16 mouse cellular contexts compared by ENCODE assay signal in the genomic region with DNA sequence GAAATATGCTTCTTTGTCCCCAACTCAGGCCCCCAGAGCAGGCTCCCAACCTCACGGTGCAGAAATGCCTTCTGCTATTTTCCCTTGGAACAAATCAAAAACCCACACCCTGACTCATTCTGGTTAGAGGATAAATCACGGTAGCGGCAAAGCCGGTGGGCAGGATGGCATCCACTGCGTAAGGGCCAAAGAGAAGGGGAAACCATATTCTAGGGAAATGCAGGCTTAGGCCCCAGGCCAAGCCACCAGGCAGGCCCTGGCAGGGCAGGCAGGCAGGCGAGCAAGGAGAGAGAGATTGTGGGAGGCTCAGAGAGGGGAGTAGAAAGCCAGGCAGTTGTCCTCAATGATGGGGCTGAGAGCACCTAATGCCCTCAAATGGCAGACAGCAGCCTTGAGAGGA. TPM values are rescaled to one million over a fixed set of nuclear protein-coding genes. Genes with fewer than 3 reads are reported as not detected.
A peak's percentile ranks its signal among the peaks of the same experiment; 100 is the strongest.
DNase-seq lines count a peak whose midpoint lies in the region; ATAC-seq and TF ChIP-seq lines count a peak whose summit lies in the region.
"Had no signal": no experiment of that assay in that cellular context is flagged by ENCODE, and none has a peak within 500 bp of the region (broad histone marks: within the 10 kb centered on the region; RNA-seq: fewer than 3 reads in every experiment).

No protein-coding gene starts in this region.

- peaks cover 21% of the 10 kb centered on the region for H3K4me1 ChIP-seq in midbrain, embryonic 10.5 days
- peaks cover 6% of the 10 kb centered on the region for H3K4me1 ChIP-seq in midbrain, embryonic 16.5 days (ENCODE audit: control insufficient read depth, insufficient read depth, low read length)
- peaks cover 36% of the 10 kb centered on the region for H3K4me1 ChIP-seq in embryonic facial prominence, embryonic 13.5 days
- H3K4me1 ChIP-seq: megakaryocyte, embryonic 14.5 days had no signal

- H3K4me2 ChIP-seq in midbrain, embryonic 16.5 days (ENCODE audit: low read length), result no peak overlapping the region
- no peak overlapping the region for H3K4me2 ChIP-seq in embryonic facial prominence, embryonic 13.5 days
- peak overlapping the region; percentile 20 for H3K4me2 ChIP-seq in myocyte (ENCODE audit: low read depth)
- H3K4me2 ChIP-seq: hindbrain, embryonic 15.5 days had no signal

- no peak for TF ChIP-seq POLR2A in myocyte (IDR thresholded peaks at IDR 0.05; ENCODE audit: insufficient read length, low read depth)

- no peaks in the 10 kb centered on the region for H3K36me3 ChIP-seq in midbrain, embryonic 10.5 days
- no peaks in the 10 kb centered on the region for H3K36me3 ChIP-seq in midbrain, embryonic 16.5 days (ENCODE audit: control insufficient read depth, insufficient read depth, low read length)
- H3K36me3 ChIP-seq in embryonic facial prominence, embryonic 13.5 days, result no peaks in the 10 kb centered on the region
- no peaks in the 10 kb centered on the region for H3K36me3 ChIP-seq in myocyte (ENCODE audit: control insufficient read depth, insufficient read depth)
- H3K36me3 ChIP-seq: hindbrain, embryonic 15.5 days had no signal

- H3K9me3 ChIP-seq in midbrain, embryonic 10.5 days (replicated peaks), result 0 out of 2 replicates have a peak, but pooled peaks cover 6% of the 10 kb centered on the region
- no peaks in the 10 kb centered on the region for H3K9me3 ChIP-seq in midbrain, embryonic 16.5 days (replicated peaks; ENCODE audit: control insufficient read depth, low read length, poor library complexity, severe bottlenecking)
- H3K9me3 ChIP-seq in embryonic facial prominence, embryonic 13.5 days, result no peaks in the 10 kb centered on the region; the same call in 1 of the 2 replicates
- H3K9me3 ChIP-seq: megakaryocyte, embryonic 14.5 days had no signal

- 90% methylated on average over 6 of the region's 6 CpGs for WGBS in midbrain, embryonic 10.5 days
- WGBS in midbrain, embryonic 16.5 days, result 84% methylated on average over 6 of the region's 6 CpGs
- WGBS in embryonic facial prominence, embryonic 13.5 days, result 51% methylated on average over 6 of the region's 6 CpGs

- no peaks in the 10 kb centered on the region for H3K27me3 ChIP-seq in midbrain, embryonic 10.5 days (ENCODE audit: low read depth, poor library complexity, severe bottlenecking)
- H3K27me3 ChIP-seq in midbrain, embryonic 16.5 days (ENCODE audit: control insufficient read depth, insufficient read depth, low read depth, low read length), result no peaks in the 10 kb centered on the region
- no peaks in the 10 kb centered on the region for H3K27me3 ChIP-seq in embryonic facial prominence, embryonic 13.5 days
- no peaks in the 10 kb centered on the region for H3K27me3 ChIP-seq in myocyte (ENCODE audit: control insufficient read depth, insufficient read depth, insufficient read length)
- H3K27me3 ChIP-seq: hindbrain, embryonic 15.5 days had no signal

- no peak overlapping the region for H3ac ChIP-seq in myocyte (ENCODE audit: control insufficient read depth, insufficient read length)

- 0 out of 2 replicates have a peak overlapping the region, but pooled peaks have one; percentile 2 for H3K27ac ChIP-seq in midbrain, embryonic 10.5 days (replicated peaks)
- no peak overlapping the region for H3K27ac ChIP-seq in midbrain, embryonic 16.5 days (ENCODE audit: low read length)
- peak overlapping the region; percentile 78 for H3K27ac ChIP-seq in embryonic facial prominence, embryonic 13.5 days
- H3K27ac ChIP-seq: hindbrain, embryonic 15.5 days; liver, embryonic 14.5 days had no signal

- ATAC-seq in midbrain, embryonic 16.5 days, result no peak
- no peak for ATAC-seq in embryonic facial prominence, embryonic 13.5 days (ENCODE audit: insufficient number of reproducible peaks, insufficient read depth, low FRiP score, low TSS enrichment, low read depth)

- H3K4me3 ChIP-seq in midbrain, embryonic 10.5 days, result no peak overlapping the region
- no peak overlapping the region for H3K4me3 ChIP-seq in midbrain, embryonic 16.5 days (ENCODE audit: low read depth, low read length)
- no peak overlapping the region for H3K4me3 ChIP-seq in embryonic facial prominence, embryonic 13.5 days
- no peak overlapping the region for H3K4me3 ChIP-seq in myocyte
- H3K4me3 ChIP-seq: hindbrain, embryonic 15.5 days; megakaryocyte, embryonic 14.5 days had no signal

- H3K79me2 ChIP-seq in myocyte (ENCODE audit: control insufficient read depth, insufficient read depth), result no peaks in the 10 kb centered on the region

- DNase-seq in adrenal gland, postnatal 36 days, result peak; percentile 7 to 48
- DNase-seq in adrenal gland, adult 8-10 months, result no peak
- DNase-seq in midbrain, embryonic 10.5 days (ENCODE audit: low spot score), result no peak
- DNase-seq in spleen, postnatal 4 days (ENCODE audit: low spot score in 2 of 2), result no peak
- DNase-seq: cerebellum, adult 11 months; heart, postnatal 14 days; kidney, adult 11 months; lung, postnatal 10 days; spleen, adult 18-20 months; thymus, postnatal 36 days had no signal

- H3K9ac ChIP-seq in midbrain, embryonic 16.5 days (ENCODE audit: low read depth, low read length), result no peak overlapping the region; the same call in 1 of the 2 replicates
- H3K9ac ChIP-seq in embryonic facial prominence, embryonic 13.5 days, result no peak overlapping the region
- H3K9ac ChIP-seq: hindbrain, embryonic 15.5 days; liver, embryonic 14.5 days had no signal

TF ChIP-seq in myocyte, 11 proteins besides CTCF, POLR2A, EP300 and RAD21:
- TF ChIP-seq POLR2AphosphoS2 (IDR thresholded peaks at IDR 0.05; ENCODE audit: insufficient read length, low read depth) (no peak), MYOG (IDR thresholded peaks at IDR 0.05; ENCODE audit: control insufficient read depth in 1 of 3, insufficient read depth in 1 of 3, insufficient read length in 2 of 3, low read depth in 2 of 3) (no peak), SRF (IDR thresholded peaks at IDR 0.05; ENCODE audit: control insufficient read depth, insufficient read length, low read depth) (no peak), MAX (IDR thresholded peaks at IDR 0.05; ENCODE audit: low read depth) (no peak), TCF12 (IDR thresholded peaks at IDR 0.05; ENCODE audit: insufficient read depth, poor library complexity, severe bottlenecking) (no peak), REST (IDR thresholded peaks at IDR 0.05; ENCODE audit: insufficient read depth, insufficient read length) (no peak), E2F4 (IDR thresholded peaks at IDR 0.05; ENCODE audit: insufficient read depth) (no peak), MYOD1 (IDR thresholded peaks at IDR 0.05; ENCODE audit: control insufficient read depth in 1 of 3, insufficient read length in 2 of 3, low read depth in 2 of 3) (no peak), USF1 (IDR thresholded peaks at IDR 0.05; ENCODE audit: low read depth) (no peak), CEBPB (IDR thresholded peaks at IDR 0.05; ENCODE audit: insufficient read depth, poor library complexity, severe bottlenecking) (no peak), TCF3 (IDR thresholded peaks at IDR 0.05; ENCODE audit: insufficient read length, low read depth) (no peak)

RNA-seq across cellular contexts. Expression of gene Itga11, which starts 34.7 kb away (rescaled TPM):
- total RNA-seq in adrenal gland, postnatal 36 days (2021), result 1 to 10 TPM; 1.8 to 2.2 TPM
- 1 to 10 TPM; 2.1 to 3.3 (median 2.3) TPM for total RNA-seq in adrenal gland, adult 8-10 months (2022)
- 2.3 and 3.4 TPM in 2 replicates for polyA plus RNA-seq in midbrain, embryonic 10.5 days (2016; fragmentation: Nextera tagmentation; extraction: Ambion mirVana)
- 0.98 and 1.4 TPM in 2 replicates for polyA plus RNA-seq in midbrain, embryonic 16.5 days (2015; fragmentation: Nextera tagmentation; extraction: Ambion mirVana)
- polyA plus RNA-seq in embryonic facial prominence, embryonic 13.5 days (2015; fragmentation: Nextera tagmentation; extraction: Ambion mirVana), result 3.4 and 5.4 TPM in 2 replicates
- 0.54 TPM for polyA plus RNA-seq in myocyte (2012; fragmentation: generic; extraction: Trizol)

Comparison
In these comparisons a context has a peak if more than half of its experiments do, and no peak if none do; other contexts are left out.
1. DNase-seq: peak in adrenal gland, postnatal 36 days (2 of 2); none in adrenal gland, adult 8-10 months (single experiment), midbrain, embryonic 10.5 days (single experiment) and spleen, postnatal 4 days (0 of 2).